Mouse (Mus musculus): ENCODE measurements around the gene Ndufaf2.

The Ndufaf2 gene

GRCm38 (mm10) chr13:108138403-108138977 is 19.9 kb downstream of the Ndufaf2 start:
- no peak for DNase-seq

GRCm38 (mm10) chr13:108135617-108136016 is 22.8 kb downstream of the Ndufaf2 start:
- no peak for DNase-seq

GRCm38 (mm10) chr13:108132031-108132819 is 26.2 kb downstream of the Ndufaf2 start:
- DNase-seq: no peak

- DNase-seq: no peak
Observed at GRCm38 (mm10) chr13:108130737-108131136, 27.7 kb downstream of the Ndufaf2 start.

GRCm38 (mm10) chr13:108129070-108129469 is 29.4 kb downstream of the Ndufaf2 start:
- DNase-seq: no peak

GRCm38 (mm10) chr13:108127883-108128282 is 30.5 kb downstream of the Ndufaf2 start:
- DNase-seq: no peak

- peak in 1 of 2 experiments; percentile 7 for DNase-seq
Observed at GRCm38 (mm10) chr13:108127130-108127529, 31.3 kb downstream of the Ndufaf2 start.

GRCm38 (mm10) chr13:108126246-108126645 is 32.2 kb downstream of the Ndufaf2 start:
- DNase-seq: no peak

- DNase-seq: no peak
Observed at GRCm38 (mm10) chr13:108124096-108124495, 34.3 kb downstream of the Ndufaf2 start.

- no peak for DNase-seq
Observed at GRCm38 (mm10) chr13:108123109-108123723, 35.2 kb downstream of the Ndufaf2 start.

- DNase-seq: no peak
Observed at GRCm38 (mm10) chr13:108119411-108120310, 38.8 kb downstream of the Ndufaf2 start.

GRCm38 (mm10) chr13:108118188-108118587 is 40.2 kb downstream of the Ndufaf2 start:
- DNase-seq: no peak

- no peak for DNase-seq
Observed at GRCm38 (mm10) chr13:108117654-108118053, 40.8 kb downstream of the Ndufaf2 start.

GRCm38 (mm10) chr13:108114257-108114656 is 44.2 kb downstream of the Ndufaf2 start:
- DNase-seq: no peak

- no peak for DNase-seq
Observed at GRCm38 (mm10) chr13:108113536-108113935, 44.9 kb downstream of the Ndufaf2 start.

GRCm38 (mm10) chr13:108110929-108111328 is 47.5 kb downstream of the Ndufaf2 start:
- no peak for DNase-seq

GRCm38 (mm10) chr13:108100700-108101099 is 57.7 kb downstream of the Ndufaf2 start:
- no peak for DNase-seq

GRCm38 (mm10) chr13:108096446-108096845 is 62.0 kb downstream of the Ndufaf2 start:
- DNase-seq: no peak

- no peak for DNase-seq
Observed at GRCm38 (mm10) chr13:108095617-108096016, 62.8 kb downstream of the Ndufaf2 start.

GRCm38 (mm10) chr13:108094681-108095080 is 63.7 kb downstream of the Ndufaf2 start:
- no peak for DNase-seq

- no peak for DNase-seq
Observed at GRCm38 (mm10) chr13:108092290-108092689, 66.1 kb downstream of the Ndufaf2 start.

GRCm38 (mm10) chr13:108086724-108087123 is 71.7 kb downstream of the Ndufaf2 start:
- no peak for DNase-seq

GRCm38 (mm10) chr13:108086036-108086435 is 72.4 kb downstream of the Ndufaf2 start:
- DNase-seq: no peak
